Mouse (Mus musculus): ENCODE measurements around the gene Aqp7.
"Not testable (repeated sequence)": the region's sequence is repeated elsewhere in the genome, so short reads cannot be mapped to it uniquely, and the experiment has no call there.

Aqp7 gene

DNA sequence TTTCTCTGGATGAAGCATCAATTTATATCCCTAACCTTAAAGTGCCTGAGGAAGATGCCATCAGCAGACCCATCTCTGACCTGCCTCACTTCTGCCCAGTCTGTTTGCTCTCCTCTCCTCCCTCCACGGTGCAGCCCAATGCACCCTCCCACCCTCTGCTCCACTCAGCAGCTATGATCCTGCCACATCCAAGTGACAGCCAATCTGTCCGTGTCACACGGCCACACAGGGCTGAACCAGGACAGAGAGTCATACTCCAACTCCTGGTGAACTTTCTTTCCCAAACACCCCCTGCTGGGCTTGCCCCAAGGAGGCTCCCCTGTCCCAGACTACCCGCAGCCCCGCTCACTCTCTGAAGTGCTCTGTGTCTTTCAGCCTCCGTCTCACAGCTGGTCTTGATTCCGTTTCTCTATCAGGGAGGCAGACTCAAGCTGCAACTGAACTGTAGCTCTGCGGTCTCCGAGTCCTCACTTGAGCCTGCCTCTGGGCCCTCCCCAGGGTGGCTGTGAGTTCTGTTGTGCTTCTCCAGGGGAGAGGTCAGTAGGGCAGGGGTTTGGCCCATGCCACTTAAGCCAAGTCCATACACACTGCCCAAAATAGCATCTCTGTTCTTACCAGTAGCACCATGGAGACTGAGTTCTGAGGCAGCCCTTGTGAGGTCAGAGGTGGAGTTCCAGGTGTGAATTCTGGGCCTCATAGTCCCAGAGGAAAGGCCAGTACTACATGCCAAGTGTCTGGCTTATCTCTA lies at the start of gene Aqp7:
TSS of gene Aqp7 (minus strand) at position 616 of the 748 bp plus-strand sequence.
- DNase-seq = no peak

DNA sequence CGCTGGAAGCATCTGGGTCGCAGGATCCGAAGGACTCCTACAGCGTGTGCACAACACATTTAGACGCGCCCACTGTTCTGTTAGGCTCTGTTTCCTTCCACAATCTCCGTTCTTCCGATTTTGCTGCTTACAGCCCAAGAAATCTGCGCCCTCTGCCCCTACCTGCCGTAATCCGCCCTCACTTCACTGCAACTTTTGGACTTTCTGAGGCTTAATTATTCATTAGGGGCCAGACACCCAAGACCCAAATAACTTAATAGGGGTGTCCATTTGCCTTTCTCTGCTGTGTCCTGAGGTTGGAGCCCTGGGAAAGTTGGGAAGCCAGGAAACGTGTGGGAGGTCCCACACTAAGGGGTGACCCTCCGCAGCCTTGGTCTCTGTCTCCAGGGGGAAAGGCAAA lies 49.4 kb upstream of the Aqp7 start:
- no peak for DNase-seq

DNA sequence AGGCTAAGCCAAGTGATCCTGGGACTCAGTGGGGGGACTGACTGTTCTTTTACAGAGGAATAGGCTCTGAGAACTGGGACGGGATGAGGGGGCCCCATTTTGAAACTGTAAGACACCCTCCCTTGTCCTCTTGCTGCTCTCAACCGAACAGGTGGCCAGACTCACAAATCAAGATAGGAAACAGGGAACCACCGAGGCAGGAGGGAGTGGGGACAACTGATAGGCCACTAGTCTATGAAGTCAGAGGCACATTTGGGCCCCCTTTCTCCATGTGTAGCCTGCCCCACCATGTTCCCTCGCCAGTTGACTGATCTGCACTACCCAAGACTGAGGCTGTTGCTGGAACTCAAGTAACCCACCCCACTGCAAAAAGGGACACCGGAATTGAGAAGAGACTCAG lies 48.9 kb upstream of the Aqp7 start:
- no peak for DNase-seq

DNA sequence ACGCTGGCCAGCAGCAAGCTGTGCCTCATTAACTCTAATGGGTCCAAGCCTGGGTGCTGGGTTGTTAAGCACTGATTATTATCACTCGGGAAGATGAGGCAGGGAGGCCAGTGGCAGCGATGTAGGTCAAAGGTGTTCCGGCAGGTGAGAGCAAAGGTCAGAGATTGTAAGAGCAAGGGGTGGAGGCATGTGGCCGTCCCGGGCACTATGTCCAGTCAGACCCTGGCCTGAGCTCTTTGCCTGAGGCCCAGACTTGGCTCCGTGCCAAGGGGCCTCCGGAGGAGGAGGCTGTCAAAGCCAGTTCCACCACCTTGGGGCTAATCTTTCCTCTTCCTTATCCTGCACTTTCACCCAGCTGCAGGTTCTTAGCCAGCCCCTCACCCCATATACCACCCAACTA lies 48.2 kb upstream of the Aqp7 start:
- DNase-seq = peak in 1 of 2 experiments; percentile 52

DNA sequence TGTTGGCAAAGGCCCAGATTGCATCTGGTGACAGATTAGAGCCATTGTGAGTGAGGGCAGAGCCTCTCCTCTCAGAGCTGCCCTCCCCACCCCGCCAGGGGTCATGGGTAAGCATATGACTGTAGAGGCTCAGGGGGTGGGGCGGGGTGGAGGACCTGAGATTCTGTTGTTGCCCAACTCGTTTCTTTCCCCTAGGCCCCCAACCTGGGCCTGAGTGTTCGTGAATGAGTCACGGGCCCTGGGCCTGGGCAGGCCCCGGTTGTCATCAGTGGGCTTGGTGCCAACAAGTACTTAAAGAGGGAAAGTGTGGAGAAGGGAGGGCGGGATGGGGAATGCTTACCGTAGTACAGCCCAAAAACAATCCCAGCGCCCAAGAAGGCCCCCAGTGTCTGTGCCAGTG lies 46.4 kb upstream of the Aqp7 start:
- peak; percentile 76 to 79 for DNase-seq

DNA sequence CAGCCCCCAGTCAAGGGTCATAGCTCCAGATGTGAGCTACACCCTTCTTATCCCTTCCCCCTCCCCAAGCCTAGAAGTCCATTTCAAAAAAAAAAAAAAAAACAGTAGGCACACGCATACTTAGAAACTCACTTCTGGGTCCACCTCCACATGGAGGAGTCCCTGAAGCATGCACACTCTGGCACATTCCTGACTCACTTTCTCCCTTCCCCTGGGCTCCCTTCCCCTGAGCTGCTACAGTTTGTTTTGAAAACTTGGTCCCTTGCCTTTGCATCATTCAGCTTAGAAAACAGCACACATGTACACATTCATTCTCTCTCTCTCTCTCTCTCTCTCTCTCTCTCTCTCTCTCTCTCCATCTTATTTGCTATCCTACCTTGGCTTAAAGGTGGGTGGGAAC lies 45.0 kb upstream of the Aqp7 start:
- no peak for DNase-seq

DNA sequence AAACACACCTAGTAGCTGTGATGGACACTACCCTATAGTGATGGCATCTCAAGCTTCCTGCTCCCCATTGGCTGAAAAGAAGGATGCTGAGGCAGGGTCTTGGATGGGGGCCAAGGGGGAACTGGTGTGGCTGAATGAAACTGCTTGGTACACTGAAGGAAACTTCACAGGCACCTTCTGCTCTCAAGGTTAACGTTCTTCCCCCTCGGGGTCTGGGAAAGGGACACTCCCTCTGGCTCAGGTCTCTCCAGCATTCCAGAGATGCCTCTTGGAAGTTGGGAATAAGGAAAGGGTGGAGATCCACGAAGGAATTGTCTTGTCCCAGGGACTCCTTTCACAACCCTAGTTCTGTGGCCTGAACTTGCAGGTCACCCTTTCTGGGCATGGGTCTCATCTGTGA lies 43.5 kb upstream of the Aqp7 start:
- no peak for DNase-seq

DNA sequence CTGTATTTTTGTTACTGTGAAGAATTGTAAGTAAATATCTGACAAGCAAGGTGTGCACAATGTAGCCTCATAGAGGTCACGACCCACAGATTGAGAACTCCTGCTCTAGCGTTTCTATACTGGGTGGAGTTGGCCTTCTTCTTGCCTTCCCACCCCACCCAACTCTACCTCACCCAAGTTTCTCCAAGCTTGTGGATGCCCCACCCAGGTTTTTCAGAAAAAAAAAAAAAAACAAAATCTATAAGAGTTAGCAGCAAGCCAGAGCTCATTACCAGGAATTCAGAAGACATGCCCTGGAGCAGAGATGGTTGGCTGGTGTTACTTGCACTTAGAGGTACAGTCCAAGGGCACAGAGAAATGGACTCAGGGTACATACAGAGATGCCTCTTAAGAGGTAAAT lies 41.8 kb upstream of the Aqp7 start:
- no peak for DNase-seq

DNA sequence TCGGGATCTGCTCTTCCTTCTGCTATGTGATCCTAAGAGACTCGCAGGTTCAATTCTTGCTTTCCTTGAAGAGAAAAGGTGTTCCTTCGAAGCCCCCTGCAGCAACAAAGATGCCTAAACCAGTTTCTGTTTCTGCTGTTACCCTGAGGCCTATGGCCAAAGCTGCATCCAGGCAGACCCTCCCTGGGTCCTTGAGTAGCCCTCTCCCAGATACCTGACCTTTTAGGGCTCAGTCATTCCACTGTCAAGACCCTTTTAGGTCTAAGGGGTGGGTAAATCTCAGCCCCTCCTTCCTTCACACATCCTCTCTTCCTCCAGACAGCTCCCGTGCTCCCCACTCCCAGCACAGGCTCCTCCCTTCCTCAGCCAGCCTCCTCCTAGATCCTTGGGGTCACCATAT lies 41.2 kb upstream of the Aqp7 start:
- no peak for DNase-seq

DNA sequence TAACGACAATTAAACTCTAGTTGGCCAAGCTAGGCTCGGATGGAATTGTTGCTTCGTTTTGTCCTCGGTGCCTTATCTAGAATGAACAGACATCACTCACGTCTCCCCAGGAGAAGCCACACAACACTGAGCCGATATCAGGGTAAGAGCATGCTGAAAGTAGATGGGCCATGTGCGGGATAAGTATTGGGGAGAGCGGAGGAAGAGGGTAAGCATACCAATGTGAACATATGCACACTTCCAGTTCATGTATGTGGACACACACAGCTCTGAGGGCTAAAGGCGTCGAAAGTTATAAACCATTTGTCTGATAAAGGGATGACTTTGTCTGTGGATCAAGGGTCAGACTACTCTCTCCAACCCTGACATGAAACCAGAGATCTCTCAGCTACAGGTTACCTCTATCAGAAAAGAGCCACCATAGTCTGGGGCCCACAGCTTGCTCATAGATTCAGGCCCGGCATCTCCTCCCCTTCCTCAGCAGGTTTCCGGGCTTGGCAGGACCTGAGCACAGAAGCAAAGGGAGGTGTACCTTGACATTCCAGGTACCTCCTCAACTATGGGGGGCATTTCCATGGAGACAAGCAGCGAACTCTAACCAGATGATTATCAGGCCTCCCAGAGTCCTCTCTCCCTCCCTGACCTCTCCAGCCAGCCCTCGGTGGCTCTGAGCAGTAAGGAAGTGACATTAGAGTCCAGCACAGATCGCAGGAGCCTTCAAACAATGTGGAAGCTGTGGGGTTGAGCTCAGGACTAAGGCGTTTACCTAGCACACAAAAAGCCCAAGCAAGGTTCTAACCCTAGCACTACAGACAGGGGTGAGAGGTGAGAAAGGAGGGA lies 39.7 kb upstream of the Aqp7 start:
- no peak for DNase-seq

DNA sequence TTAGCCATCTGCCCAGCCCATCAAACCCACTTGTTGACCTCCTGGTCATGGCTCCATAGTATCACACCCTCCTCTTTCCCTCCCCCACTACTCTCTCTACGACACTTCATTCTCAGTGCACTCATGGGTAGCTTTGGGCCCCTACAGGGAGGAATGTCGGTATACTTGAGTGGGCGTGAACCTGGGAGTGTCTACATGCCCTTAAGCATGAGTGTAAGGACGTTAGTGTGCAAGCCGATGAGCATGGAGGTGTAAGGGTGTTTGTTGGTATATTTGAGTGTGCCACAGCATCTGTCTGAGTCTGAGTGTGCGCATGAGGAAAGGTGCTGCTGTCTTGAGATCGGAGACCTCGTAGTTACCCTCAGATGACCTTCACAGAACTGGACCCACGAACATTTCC lies 39.0 kb upstream of the Aqp7 start:
- no peak for DNase-seq

DNA sequence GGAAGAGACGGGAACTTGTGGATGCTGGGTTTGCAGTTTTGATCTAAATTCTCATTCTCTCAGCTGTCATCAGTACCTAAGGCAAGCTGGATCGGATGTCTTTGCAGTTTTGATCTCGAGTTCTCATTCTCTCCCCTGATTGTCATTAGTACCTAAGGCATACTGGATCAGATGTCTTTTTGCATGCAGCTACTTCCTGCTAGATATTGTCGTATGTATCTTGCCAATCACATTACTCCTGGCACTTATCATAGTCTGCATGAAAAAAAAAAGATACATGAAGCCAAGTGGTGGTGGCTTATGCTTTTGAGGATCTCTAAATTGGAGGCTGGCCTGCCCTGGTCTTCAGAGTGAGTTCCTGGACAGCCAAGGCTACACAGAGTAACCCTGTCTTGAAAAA lies 36.9 kb upstream of the Aqp7 start:
- DNase-seq = no peak

DNA sequence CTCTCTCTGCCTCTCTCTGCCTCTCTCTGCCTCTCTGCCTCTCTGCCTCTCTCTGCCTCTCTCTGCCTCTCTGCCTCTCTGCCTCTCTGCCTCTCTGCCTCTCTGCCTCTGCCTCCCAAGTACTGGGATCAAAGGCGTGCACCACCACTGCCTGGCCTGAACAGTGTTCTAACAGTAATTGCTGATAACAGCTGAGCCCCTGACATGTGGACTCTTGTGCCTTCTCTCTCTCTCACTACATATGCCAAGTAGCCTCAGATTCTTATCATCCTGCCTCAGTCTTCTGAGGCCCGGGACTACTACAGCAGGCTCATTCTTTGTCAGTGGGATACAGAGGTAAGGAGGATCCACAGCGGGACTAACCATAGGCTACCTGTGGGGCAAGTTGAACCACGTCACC lies 34.9 kb upstream of the Aqp7 start:
- DNase-seq = not testable (repeated sequence)

DNA sequence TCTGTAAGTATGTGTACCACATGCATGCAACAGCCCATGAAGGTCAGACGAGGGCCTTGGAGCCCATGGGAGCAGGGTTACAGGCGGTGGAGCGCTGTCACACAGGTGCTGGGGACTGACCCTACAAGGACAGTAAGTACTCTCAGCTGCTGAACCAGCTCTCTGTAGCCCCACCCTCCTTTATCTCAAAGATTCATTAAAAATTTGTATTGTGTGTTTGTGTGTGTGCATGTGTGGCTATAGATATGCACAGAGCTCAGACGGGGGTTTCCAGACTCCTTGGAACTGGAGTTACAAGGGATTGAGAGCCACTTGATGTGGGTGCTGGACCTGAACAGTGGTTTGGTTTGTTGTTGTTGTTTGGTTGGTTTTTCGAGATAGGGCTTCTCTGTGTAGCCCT lies 33.8 kb upstream of the Aqp7 start:
- DNase-seq = no peak

DNA sequence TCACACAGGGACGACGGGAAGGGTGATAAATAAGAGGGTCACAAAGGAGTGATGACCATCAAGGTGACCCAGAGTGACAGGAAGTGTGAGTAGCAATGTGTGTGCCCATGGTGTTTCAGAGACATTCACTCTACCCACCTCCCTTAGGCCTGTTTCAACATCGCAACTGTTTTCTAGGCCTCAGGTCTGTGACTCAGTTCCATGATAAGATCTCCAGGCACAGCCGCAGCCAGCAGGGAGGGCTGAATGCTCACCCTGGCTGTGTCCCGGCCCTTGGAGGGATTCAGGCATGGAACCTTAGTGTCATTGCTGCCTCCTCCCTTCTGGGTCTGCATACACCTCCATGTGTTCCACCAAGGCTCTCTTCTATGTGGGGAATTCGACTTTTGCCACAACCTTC lies 30.8 kb upstream of the Aqp7 start:
- DNase-seq = no peak

DNA sequence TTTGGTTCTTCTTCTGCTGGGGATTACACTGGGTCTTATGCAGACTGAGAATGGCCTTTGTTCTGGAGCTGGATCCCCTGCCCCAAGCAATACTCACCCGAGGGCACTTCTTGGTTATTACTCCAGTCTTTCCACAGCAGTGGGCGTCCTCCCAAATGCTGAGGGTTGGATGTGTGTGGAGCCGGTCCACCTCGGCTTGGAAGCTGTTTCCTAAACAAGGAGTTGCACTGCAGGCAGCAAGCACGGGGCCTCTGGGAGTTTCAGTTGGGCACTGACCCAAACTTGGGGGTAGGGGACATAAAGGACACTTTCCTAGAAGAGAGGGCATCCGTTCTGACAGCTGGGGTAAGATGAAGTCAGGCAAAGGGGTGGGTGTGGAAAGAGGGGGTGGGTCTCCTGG lies 26.5 kb upstream of the Aqp7 start:
- DNase-seq = no peak

DNA sequence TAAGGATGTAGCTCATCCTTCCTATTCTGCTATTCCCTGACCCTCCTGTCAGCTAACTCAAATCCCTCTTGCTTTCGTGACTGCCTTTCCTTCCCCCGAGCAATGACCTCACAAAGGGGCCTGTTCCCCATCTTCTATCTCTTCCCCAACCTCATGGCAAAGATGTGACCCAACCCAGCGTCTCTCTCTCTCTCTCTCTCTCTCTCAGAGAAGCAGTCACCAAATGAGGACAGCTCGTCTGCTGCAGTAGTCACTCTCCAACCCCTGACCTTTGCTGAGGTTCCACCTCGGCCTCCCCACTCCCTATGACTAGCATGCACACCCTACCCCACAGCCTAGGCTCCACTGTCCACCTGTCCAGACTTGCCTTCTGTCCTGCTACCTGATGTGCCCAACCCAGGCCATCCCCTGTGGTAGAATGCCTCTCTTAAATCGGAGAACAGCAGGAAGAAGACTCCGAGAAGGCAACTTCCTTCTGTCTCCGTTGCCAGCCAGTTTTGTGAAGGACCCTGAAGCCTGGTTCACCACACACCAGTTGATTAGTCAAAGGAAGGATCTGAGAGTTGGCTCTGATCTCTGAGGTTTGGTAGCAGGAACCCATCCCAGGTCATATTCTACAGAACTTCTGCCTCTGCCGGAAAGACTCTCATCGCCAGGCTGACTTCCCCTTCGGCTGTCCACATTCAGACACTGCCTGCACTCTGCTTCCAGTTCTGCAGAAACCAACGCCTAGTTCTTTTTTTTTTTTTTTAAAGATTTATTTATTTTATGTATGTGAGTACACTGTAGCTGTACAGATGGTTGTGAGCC lies 25.3 kb upstream of the Aqp7 start:
- DNase-seq = no peak

DNA sequence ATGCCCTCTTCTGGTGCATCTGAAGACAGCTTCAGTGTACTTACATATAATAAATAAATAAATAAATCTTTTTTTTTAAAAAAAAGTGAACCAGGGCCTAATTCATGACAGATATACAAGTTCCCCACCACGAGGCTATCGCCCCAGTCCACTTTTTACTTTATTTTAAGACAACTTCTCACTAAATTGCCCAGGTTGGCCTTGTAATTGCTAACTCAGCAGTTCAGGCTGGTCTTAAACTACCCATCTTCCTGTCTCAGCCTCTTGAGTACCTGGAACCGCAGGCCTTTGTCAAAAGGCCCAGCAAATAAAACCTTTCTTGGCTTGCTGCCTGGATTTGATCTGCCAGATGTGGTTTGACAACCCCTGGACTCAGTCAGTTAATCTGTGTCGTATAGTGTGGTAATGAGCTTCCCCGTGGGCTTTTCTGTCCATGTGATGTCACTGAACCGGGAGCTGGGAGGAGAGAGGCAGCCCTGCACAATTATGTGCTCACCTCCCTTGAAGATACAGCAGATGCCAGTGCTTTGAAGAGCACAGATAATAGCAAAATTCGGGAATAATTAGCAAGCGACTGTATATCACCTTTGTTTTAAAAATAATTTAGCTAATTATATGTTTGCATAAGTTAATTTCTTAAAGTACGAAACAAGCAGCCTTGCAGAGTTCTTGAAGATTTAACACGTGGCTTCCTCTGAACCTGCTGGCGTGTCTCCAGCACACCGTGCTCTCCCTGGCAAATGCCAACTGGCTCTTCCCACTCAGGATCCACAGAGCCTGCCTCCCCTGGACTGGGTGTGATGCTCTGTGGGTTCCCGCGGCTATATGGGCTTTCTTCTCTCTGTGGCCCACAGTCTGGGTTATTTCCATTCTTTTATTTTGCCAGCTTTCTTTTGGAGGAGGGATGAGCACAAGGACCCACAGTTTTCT lies 23.8 kb upstream of the Aqp7 start:
- no peak for DNase-seq

DNA sequence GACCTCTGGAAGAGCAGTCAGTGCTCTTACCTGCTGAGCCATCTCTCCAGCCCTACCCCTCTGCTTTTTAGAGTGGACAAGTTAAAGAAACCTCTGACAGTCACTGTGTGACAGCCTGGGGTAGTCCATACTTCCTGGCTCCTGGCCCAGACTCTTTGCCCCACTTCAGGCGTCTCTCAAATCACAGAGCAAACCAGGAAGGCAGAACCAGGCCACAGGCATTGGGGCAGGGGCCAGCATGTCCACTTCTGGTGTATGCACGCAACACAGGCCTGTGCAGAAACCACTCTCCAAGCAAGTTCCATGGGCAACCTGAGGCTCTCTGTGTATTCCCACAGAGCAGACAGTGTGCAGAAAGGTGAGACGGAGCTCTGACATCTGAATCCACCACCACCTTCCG lies 17.3 kb upstream of the Aqp7 start:
- no peak for DNase-seq

DNA sequence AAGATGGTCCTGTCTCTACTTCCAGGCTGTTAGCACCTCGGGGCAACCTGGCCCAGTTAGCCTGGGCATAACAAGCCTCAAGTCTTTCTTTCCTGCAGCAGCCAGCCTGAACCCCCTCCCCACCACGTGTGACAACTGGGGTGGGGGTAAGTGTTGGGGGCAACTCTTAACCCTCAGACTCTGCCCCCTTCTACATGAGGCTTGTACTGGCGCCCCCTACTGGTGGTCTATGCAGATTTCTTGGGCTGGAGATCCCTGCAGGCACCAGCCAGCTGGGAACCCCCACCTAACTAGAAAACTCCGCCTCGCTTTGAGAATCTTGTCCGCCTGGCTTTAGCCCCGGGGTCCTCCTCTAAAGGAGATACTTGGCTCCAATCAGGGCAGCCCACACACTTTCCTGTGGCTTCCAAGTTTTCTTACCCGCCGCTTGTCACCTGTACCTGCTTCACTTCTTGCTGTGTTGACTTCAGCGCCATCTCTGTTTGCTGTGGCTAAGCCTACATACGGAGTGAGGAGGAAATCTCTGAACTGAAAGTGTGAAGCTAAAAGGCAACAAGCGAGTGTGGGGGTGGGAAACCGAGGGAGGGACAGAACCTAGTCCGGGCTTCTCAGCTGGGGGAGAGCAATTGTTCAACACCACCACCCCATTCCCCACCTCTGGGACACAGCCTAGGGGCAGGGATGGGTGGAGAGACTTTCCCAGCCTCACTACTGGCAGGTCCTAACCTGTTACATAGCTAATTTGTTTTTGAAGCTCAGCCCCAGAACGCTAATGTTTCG lies 16.1 kb upstream of the Aqp7 start:
- peak in 1 of 2 experiments; percentile 40 for DNase-seq

DNA sequence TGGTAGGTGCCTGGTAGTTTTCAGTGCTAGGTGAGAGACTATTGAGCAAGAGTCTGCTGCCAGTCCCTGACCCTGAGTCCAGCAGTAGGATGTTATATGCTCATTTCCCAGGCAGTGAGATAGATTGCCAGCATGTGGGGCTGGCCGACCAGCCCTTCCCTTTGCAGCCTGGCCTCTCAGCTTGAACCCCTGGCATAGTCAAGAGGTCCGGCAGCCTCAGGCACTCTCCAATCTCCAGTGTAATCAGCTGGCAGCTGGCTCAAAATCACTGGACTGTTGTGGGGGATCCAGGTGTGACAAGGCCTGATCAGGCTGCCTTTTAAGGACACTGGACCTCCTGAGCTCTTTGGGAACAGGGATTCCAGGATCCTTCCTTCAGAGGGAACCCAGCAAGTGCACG lies 15.4 kb upstream of the Aqp7 start:
- no peak for DNase-seq

DNA sequence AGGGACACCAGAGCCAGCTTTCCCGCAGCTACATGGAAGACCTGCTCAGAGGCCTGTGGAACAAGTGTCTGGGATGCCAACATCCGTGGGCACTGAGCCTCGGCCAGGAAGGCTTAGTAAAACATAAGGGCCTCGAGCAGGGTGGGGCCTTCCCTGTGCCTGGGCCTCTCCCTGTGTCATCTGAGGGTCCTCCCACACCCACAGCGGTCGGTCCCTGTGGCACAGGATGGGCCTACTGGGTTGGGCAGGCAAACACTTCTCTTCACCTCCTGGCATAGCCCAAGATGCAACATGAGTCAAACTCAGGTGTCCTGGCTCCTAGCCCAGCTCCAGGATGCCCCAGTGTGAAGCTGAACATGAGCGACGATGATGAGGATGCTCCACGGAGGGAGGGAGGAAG lies 9.4 kb upstream of the Aqp7 start:
- DNase-seq = no peak
